Mouse (Mus musculus) midbrain, embryonic 15.5 days (tissue): ENCODE results near the gene Vps8. TPM values are rescaled to one million over a fixed set of nuclear protein-coding genes. Genes with fewer than 3 reads are reported as not detected.

Experiments
- ATAC-seq: fragments of 200-750 bp; cut with Nextera tagmentation; replicated peaks from 2 replicates; pipeline ENCODE4 v1.8.0; 2017; ENCODE audit warnings: moderate TSS enrichment
- H3K27ac ChIP-seq: fragments of 300-500 bp; sonication (generic); 2 replicates; pipeline ENCODE4 v1.5.1; 2015; ENCODE audit warnings: mild to moderate bottlenecking, inconsistent platforms
- H3K27me3 ChIP-seq: fragments of 300-500 bp; sonication (generic); replicated peaks from 2 replicates; pipeline ENCODE4 v1.6.1; 2015; ENCODE audit warnings: inconsistent platforms
- H3K36me3 ChIP-seq: fragments of 300-500 bp; sonication (generic); replicated peaks from 2 replicates; pipeline ENCODE4 v1.6.1; 2015; ENCODE audit warnings: inconsistent platforms
- H3K4me1 ChIP-seq: fragments of 300-500 bp; sonication (generic); 2 replicates; pipeline ENCODE4 v1.6.1; 2015; ENCODE audit warnings: inconsistent platforms
- H3K4me2 ChIP-seq: fragments of 300-500 bp; sonication (generic); 2 replicates; pipeline ENCODE4 v1.6.1; 2015; ENCODE audit warnings: inconsistent platforms, mild to moderate bottlenecking, moderate library complexity
- H3K4me3 ChIP-seq: fragments of 300-500 bp; sonication (generic); 2 replicates; pipeline ENCODE4 v1.5.1; 2015; ENCODE audit warnings: mild to moderate bottlenecking, inconsistent platforms
- H3K9ac ChIP-seq: fragments of 300-500 bp; sonication (generic); 2 replicates; pipeline ENCODE4 v1.6.1; 2015; ENCODE audit warnings: mild to moderate bottlenecking, inconsistent platforms
- H3K9me3 ChIP-seq: fragments of 300-500 bp; sonication (generic); 2 replicates; pipeline ENCODE4 v1.6.1; 2016; ENCODE audit warnings: inconsistent platforms
- WGBS: fragments of 180-500 bp; shearing (Covaris S2); methylation state at CpG from one replicate; pipeline ENCODE4 v1.1.7; 2015; ENCODE audit warnings: mixed read lengths; 5-methylcytosine and 5-hydroxymethylcytosine counted together
- polyA plus RNA-seq: library from polyadenylated mRNA; unstranded; fragments of >200 nt; fragmentation: Nextera tagmentation; extraction: Ambion mirVana; gene quantifications from 2 replicates; pipeline ENCODE4 v1.2.1, GENCODE M21; 2015

Gene Vps8
- polyA plus RNA-seq, 1 experiment from 2014 or later, result 37.5 TPM

DNA sequence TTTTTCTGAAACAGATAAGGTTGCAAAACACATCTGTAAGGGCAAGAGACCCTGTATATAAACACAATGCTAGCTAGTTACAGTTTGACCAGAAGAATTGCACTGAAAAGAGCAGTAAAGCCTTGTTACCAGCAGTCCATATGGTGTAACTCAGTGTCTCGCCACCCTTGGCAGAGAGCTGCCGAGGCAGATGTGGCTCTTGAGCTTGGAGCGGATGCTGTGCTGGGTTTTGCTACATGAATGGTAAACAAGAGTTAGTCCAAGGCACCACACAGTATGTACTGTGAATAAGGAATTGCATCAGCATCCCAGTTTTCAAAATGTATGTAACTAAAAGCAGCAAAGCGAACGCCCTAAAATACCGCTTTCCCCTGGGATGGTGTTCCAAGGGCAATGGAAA, 166.2 kb downstream of the Vps8 start:
- H3K27ac ChIP-seq, result no peak overlapping the region
- no peak for ATAC-seq
- no peak overlapping the region for H3K4me3 ChIP-seq
- H3K9me3 ChIP-seq, result no peaks in the 10 kb centered on the region
- WGBS, result 92% methylated on average over 6 of the region's 6 CpGs
- no peaks in the 10 kb centered on the region for H3K36me3 ChIP-seq
- H3K9ac ChIP-seq, result no peak overlapping the region
- H3K27me3 ChIP-seq, result no peaks in the 10 kb centered on the region
- H3K4me1 ChIP-seq, result no peaks in the 10 kb centered on the region
- no peak overlapping the region for H3K4me2 ChIP-seq

DNA sequence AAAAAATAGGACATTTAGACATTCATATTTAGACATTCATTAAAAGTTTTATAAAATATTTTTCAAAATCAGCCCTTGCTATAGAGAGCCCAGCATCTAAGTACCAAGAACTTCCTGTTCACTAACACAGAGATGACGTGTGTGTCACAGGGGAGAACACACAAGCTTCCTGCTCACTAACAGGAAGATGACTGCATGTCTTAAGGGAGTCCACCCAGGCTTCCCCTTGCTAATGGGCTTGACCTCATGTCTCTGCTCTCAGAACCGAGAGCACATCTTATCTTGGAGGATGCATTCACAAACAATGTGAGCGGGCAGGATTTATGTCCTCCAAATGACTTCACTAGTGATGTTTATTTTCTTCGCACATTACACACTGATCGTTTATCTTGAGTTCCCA, 167.9 kb downstream of the Vps8 start:
- Histone ChIP-seq H3K9me3 (no peaks in the 10 kb centered on the region), H3K4me3 (no peak overlapping the region), H3K27me3 (no peaks in the 10 kb centered on the region), H3K4me2 (no peak overlapping the region), H3K9ac (no peak overlapping the region), H3K36me3 (no peaks in the 10 kb centered on the region), H3K27ac (no peak overlapping the region), H3K4me1 (no peaks in the 10 kb centered on the region)
- 86% methylated on average over 5 of the region's 5 CpGs for WGBS
- no peak for ATAC-seq

DNA sequence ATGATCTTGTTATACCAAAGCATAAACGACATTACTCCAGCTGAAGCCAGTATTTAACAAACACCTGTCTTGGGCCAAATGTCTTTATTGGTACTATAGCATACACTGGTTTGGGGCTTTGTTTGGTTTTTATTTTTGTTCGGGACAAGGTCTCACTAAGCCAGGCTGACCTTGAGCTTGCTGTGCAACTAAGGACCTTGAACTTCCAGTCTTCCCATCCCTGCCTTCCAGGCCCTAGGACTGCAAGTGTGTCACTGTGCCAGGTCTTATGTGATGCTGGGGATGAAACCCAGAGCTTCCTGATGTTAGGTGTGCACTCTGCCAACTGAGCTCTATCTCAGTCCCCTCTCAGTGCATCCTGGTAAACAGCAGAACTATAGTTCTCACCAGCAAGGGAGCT, 168.6 kb downstream of the Vps8 start:
- no peak for ATAC-seq

DNA sequence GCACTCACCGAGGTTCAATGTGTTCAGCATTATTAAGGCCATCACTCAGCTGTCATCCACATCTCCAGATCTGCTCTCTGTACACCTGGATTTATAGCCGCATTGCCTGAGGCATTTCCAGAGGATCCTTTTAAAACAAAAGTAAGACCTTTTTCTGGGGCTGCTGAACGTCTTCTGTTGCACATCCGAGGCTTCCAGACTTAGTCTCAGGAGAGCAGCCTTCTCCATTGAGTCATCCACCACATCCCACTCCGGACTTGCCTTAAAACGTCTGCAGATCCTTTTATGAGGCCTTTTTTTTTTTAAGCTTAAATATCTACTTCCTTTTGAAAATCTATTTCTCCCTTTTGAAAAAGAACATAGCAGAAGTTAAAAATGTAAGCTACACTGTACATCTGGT, 172.6 kb downstream of the Vps8 start:
- WGBS, result 74% methylated on average over 6 of the region's 6 CpGs
- no peaks in the 10 kb centered on the region for H3K9me3 ChIP-seq
- no peak overlapping the region for H3K9ac ChIP-seq
- H3K36me3 ChIP-seq, result no peaks in the 10 kb centered on the region
- ATAC-seq, result no peak
- H3K27me3 ChIP-seq, result no peaks in the 10 kb centered on the region
- H3K4me3 ChIP-seq, result no peak overlapping the region
- H3K27ac ChIP-seq, result no peak overlapping the region
- H3K4me1 ChIP-seq, result no peaks in the 10 kb centered on the region
- H3K4me2 ChIP-seq, result no peak overlapping the region

More for the DNA sequence above, 168.6 kb downstream of the Vps8 start:
- WGBS, result 85% methylated on average over 2 of the region's 2 CpGs
- Histone ChIP-seq H3K27ac (no peak overlapping the region), H3K4me2 (no peak overlapping the region), H3K27me3 (no peaks in the 10 kb centered on the region), H3K9me3 (no peaks in the 10 kb centered on the region), H3K9ac (no peak overlapping the region), H3K4me3 (no peak overlapping the region), H3K4me1 (no peaks in the 10 kb centered on the region), H3K36me3 (no peaks in the 10 kb centered on the region)

DNA sequence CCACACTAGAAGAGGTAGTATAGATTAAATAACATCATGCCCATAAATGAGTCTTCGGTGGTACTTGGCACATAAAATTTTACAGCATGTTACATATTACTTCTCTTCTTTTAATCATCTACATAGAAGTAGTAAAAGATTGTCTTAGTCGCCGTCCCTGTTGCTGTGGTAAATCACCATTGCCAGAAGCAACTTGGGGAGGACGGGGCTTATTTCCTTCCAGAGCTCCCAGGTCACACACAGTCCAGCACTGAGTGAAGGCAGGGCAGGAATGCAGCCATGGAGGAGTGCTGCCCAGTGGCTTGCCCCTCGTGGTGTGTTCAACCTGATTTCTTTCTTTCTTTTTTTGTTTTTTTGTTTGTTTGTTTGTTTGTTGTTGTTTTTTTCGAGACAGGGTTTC, 181.4 kb downstream of the Vps8 start:
- WGBS, result 92% methylated on average over 6 of the region's 6 CpGs
- no peaks in the 10 kb centered on the region for H3K27me3 ChIP-seq
- no peak for ATAC-seq

DNA sequence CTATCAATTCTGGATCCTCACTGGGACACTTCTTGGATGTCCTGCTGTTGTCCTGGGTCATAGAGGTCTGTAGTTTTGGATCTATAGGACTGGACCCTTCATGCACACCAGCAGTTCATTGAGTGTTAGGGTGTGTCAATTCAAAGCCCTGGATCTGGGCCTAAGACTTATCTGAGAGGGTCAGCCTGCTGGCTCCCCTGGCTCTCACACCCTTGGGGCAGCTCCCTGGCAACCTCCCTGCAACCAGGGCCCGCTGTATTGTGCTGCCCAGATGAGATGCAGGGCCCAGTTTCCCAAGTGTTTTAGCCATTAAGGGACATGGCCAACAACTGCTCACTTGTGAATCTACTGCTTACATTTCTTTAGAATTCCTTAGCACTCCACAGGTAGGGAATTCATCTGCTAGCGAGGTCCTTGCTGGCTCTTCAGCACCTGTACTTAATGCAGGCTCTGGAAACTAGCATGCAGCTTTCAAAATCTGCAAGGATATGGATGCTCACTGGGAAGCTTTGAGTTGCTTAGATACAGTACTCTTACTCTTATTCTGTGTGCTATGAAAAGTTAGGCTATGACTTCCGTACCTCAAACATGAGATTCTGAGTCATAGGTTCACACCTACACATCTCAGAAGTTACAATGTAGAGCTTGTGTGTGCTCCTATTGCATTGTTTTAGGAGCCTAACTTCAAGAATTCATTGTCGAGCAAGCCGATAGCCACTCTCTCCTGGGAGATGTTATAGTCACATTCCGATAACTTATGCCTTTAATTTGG, 183.5 kb downstream of the Vps8 start:
- H3K27me3 ChIP-seq, result no peaks in the 10 kb centered on the region
- H3K36me3 ChIP-seq, result no peaks in the 10 kb centered on the region
- H3K4me1 ChIP-seq, result peaks cover 5% of the 10 kb centered on the region; the same call in 1 of the 2 replicates
- H3K9me3 ChIP-seq, result no peaks in the 10 kb centered on the region
- H3K9ac ChIP-seq, result no peak overlapping the region
- H3K4me3 ChIP-seq, result no peak overlapping the region
- no peak overlapping the region for H3K27ac ChIP-seq
- H3K4me2 ChIP-seq, result no peak overlapping the region
- WGBS, result 87% methylated on average over 6 of the region's 6 CpGs
- no peak for ATAC-seq

More for the DNA sequence above, 181.4 kb downstream of the Vps8 start:
- H3K36me3 ChIP-seq, result no peaks in the 10 kb centered on the region
- H3K27ac ChIP-seq, result no peak overlapping the region
- no peak overlapping the region for H3K9ac ChIP-seq
- H3K4me2 ChIP-seq, result no peak overlapping the region
- no peak overlapping the region for H3K4me3 ChIP-seq
- no peaks in the 10 kb centered on the region for H3K9me3 ChIP-seq
- H3K4me1 ChIP-seq, result peaks cover 5% of the 10 kb centered on the region; the same call in 1 of the 2 replicates

DNA sequence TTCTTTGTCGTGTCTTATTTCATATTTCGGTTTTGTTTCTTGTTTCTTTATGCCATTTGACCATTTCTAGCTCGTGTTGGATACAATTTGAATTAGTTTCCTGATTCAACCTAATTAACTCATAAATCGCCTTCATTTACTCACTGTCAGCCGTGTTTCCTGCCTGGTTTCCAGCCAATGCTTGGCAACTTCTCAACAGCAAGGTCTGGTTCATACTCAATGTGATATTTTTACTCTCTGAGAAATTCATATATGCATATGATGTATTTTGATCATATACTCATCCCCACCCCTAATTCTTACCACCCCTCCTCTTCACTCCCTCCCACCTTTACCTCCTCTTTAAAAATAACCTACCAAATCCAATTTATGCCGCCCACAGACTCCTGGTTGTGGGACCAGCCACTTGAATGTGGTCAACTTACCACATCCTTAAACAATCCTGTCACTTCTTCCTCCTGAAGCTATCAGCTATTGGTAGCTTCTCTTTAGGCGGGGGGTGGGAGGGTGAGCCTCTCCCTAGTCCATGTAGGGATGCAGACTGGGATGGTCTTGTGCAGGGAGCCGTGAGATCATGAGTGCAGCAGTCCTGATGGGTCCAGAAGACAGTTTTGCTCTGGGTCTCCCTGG, 184.2 kb downstream of the Vps8 start:
- Histone ChIP-seq H3K9me3 (no peaks in the 10 kb centered on the region), H3K4me2 (no peak overlapping the region), H3K4me3 (no peak overlapping the region), H3K4me1 (peaks cover 5% of the 10 kb centered on the region; the same call in 1 of the 2 replicates), H3K27ac (no peak overlapping the region), H3K36me3 (no peaks in the 10 kb centered on the region), H3K9ac (no peak overlapping the region), H3K27me3 (no peaks in the 10 kb centered on the region)
- no peak for ATAC-seq
- WGBS, result 87% methylated on average over 8 of the region's 8 CpGs

DNA sequence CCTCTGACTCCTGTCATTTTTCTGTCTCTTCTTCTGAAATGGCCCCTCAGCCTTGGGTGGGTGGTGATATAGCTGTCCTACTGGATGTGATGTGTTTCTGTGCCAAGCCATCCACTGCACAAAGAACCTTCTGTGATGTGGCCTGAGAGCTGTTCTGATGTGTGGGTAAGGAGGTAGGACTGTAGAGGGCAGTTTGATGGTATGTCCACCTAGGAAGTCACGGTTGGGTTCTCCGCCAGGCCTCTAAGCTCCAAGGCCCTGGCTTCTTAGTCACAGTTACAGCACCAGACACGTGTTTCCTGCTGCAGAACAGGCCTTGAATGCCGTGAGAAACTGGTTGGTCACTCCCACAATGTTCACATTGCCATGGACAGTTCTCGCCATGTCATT, 184.7 kb downstream of the Vps8 start:
- no peak overlapping the region for H3K9ac ChIP-seq
- WGBS, result 86% methylated on average over 5 of the region's 5 CpGs
- H3K4me3 ChIP-seq, result no peak overlapping the region
- H3K4me2 ChIP-seq, result no peak overlapping the region
- ATAC-seq, result no peak
- H3K27ac ChIP-seq, result no peak overlapping the region
- H3K9me3 ChIP-seq, result no peaks in the 10 kb centered on the region
- peaks cover 5% of the 10 kb centered on the region; the same call in 1 of the 2 replicates for H3K4me1 ChIP-seq
- H3K27me3 ChIP-seq, result no peaks in the 10 kb centered on the region
- H3K36me3 ChIP-seq, result no peaks in the 10 kb centered on the region

DNA sequence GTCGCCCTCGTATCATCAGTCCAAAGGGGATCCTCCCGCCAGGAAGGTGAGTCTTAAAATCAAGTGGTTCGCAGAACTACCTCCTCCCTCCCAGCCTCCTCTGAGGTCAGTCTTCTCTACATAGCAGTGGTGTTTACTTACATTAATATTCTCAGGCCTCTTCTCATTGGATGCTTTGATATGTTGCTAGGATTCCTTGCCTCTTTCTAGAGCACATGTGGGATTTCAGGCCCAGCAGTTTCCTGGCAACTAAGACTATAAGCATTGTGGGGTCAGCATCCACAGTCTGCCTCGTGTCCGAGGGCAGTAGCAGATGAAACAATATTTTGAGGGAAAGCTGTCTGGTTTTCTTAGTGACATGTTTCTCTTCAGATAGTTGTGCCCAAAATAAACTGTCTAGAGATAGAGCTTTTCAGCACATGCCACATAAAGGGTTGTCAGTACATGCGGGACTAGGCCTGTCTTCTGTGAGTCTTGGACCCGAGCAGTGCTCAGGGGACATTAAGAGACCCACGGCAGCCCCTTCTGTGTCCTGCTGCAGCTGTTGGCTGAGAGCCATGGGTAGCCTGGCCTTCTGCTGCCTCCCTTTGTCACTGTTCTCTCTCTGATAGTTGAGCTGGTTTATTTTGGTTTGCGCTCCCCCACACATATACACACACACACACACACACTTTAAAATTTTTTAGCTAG, 185.4 kb downstream of the Vps8 start:
- Histone ChIP-seq H3K27me3 (no peaks in the 10 kb centered on the region), H3K4me3 (no peak overlapping the region), H3K4me1 (peaks cover 5% of the 10 kb centered on the region; the same call in 1 of the 2 replicates), H3K27ac (no peak overlapping the region; the same call in 1 of the 2 replicates), H3K4me2 (no peak overlapping the region), H3K9me3 (no peaks in the 10 kb centered on the region), H3K9ac (no peak overlapping the region), H3K36me3 (no peaks in the 10 kb centered on the region)
- ATAC-seq, result peak; percentile 62
- WGBS, result 55% methylated on average over 10 of the region's 10 CpGs

DNA sequence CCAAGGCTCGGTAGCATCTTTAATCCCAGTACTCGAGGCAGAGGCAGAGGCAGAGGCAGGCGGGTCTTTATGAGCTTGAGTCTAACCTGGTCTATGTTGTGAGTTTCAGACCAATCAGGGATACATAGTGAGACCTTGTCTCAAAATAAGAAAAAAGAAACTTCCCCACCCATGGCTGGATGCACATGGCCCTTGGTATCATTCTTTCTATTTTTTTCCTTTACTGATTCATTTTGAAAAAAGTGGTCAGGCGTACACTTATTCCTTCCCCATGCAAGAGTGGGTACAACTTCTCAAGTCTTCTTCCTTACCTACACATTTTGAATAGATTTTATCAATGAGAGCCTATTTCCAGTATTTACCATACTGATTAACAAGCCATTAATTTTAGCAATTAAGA, 187.6 kb downstream of the Vps8 start:
- no peak overlapping the region for H3K4me2 ChIP-seq
- no peak overlapping the region for H3K27ac ChIP-seq
- peaks cover 5% of the 10 kb centered on the region; the same call in 1 of the 2 replicates for H3K4me1 ChIP-seq
- H3K4me3 ChIP-seq, result no peak overlapping the region
- no peaks in the 10 kb centered on the region for H3K36me3 ChIP-seq
- no peaks in the 10 kb centered on the region for H3K9me3 ChIP-seq
- 92% methylated on average over 4 of the region's 4 CpGs for WGBS
- no peak for ATAC-seq
- H3K9ac ChIP-seq, result no peak overlapping the region
- no peaks in the 10 kb centered on the region for H3K27me3 ChIP-seq

DNA sequence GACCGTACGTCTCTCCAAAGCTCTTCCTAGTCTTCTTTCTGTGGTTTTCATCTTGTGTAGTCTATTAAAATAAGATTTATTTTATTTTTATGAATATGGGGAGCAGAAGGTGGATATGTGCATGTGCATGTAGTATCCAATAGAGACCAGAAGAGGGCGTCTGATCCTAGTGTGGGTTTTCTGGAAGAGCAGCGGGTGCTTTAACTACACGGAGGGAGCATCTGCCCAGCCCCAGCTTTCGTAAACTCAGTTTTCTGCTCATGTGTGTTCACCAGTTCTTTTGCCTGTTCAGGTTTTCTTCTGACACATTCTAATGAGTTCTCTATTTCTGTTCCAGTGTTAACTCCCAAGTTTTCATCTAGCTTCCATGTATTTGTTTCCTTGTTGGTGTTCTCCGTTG, 192.9 kb downstream of the Vps8 start:
- Histone ChIP-seq H3K27ac (no peak overlapping the region), H3K9me3 (no peaks in the 10 kb centered on the region), H3K27me3 (no peaks in the 10 kb centered on the region), H3K36me3 (no peaks in the 10 kb centered on the region), H3K9ac (no peak overlapping the region), H3K4me2 (no peak overlapping the region), H3K4me1 (peaks cover 7% of the 10 kb centered on the region; the same call in 1 of the 2 replicates), H3K4me3 (no peak overlapping the region)
- 48% methylated on average over 7 of the region's 7 CpGs for WGBS
- ATAC-seq, result no peak

DNA sequence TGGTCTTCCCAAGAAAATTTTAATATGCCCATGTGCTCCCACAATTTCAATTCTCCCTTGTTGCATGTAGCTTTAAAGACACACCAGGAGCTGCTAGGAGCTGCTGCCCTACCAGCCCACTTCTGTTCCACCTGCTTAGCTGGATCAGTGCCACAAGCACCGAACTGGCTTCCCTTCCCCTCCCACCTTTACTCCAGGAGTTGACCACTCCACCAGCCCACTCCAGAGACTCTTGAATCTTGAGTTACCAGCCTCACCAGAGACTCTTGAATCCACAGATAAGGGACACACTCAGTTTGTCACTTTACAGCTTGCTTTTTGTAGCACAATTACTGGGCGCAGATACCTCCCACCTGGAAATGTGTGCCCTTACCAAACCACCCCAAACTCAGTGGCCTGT, 197.7 kb downstream of the Vps8 start:
- Histone ChIP-seq H3K9ac (no peak overlapping the region), H3K4me3 (no peak overlapping the region), H3K9me3 (no peaks in the 10 kb centered on the region), H3K27me3 (no peaks in the 10 kb centered on the region), H3K4me1 (peaks cover 7% of the 10 kb centered on the region; the same call in 1 of the 2 replicates), H3K4me2 (no peak overlapping the region), H3K27ac (no peak overlapping the region), H3K36me3 (no peaks in the 10 kb centered on the region)
- ATAC-seq, result no peak
- WGBS, result 93% methylated on average over 2 of the region's 2 CpGs
